Mouse (Mus musculus): ENCODE results near the gene Yae1d1. TPM values are rescaled to one million over a fixed set of nuclear protein-coding genes. Genes with fewer than 3 reads are reported as not detected.
A peak's percentile ranks its signal among the peaks of the same experiment; 100 is the strongest.
"Not testable (repeated sequence)": the region's sequence is repeated elsewhere in the genome, so short reads cannot be mapped to it uniquely, and the experiment has no call there.

Yae1d1 gene
- polyA plus RNA-seq, 1 experiment from 2014 or later, result 37.2 TPM

DNA sequence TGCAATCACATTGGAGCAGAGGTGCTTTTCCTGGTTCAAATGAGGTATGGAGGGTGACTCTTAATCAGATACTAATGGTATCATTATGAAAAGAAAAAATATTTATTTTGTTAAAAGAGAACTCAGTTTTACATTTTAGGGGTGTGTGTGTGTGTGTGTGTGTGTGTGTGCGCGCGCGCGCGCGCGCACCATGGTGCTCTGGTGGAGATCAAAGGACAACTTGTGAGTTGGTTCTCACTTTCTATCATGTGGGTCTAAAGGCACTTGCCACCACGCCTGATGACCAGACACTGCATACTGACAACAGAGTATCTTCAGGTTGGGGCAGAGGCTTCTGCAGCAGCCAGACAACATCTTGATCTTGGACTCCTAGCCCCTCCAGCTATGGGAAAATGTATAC, 18.4 kb downstream of the Yae1d1 start:
- no peak for TF ChIP-seq CTCF (IDR thresholded peaks at IDR 0.05; ENCODE audit: low read depth)
- WGBS, result 94% methylated on average over 9 of the region's 9 CpGs
- H3K27me3 ChIP-seq (replicated peaks; ENCODE audit: control insufficient read depth, insufficient read depth, low read length), result no peaks in the 10 kb centered on the region
- no peak for ATAC-seq
- no peaks in the 10 kb centered on the region for H3K36me3 ChIP-seq (ENCODE audit: control insufficient read depth, insufficient read depth)
- H3K9ac ChIP-seq (ENCODE audit: low read depth, low read length), result no peak overlapping the region
- H3K4me3 ChIP-seq (ENCODE audit: low read depth, low read length), result no peak overlapping the region
- no peak overlapping the region for H3K4me2 ChIP-seq (replicated peaks; ENCODE audit: low read depth)
- no peak overlapping the region for H3K27ac ChIP-seq (ENCODE audit: low read depth, low read length)
- no peaks in the 10 kb centered on the region for H3K4me1 ChIP-seq (replicated peaks; ENCODE audit: control insufficient read depth, insufficient read depth, low read length)
- no peaks in the 10 kb centered on the region for H3K9me3 ChIP-seq (ENCODE audit: control insufficient read depth)

DNA sequence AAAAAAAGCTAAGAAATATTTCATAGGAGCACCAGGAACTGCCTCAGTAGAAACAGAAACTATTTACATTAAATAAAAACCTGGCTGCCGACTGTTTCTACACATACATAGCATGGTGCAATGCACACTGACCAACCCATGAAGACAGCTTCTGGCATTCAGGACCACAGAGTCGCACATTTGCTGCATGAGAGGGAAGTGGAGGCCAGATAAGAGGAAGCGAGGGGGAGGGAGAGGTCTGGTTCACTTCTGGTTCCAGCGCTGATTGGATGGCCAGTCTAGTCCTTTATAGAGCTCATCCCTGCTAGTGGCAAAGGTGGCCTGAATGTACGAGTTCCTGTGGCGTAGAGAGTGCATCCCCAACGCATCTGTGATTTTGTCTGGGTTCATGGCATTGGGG, 32.5 kb downstream of the Yae1d1 start:
- no peaks in the 10 kb centered on the region for H3K9me3 ChIP-seq (ENCODE audit: control insufficient read depth)
- H3K9ac ChIP-seq (ENCODE audit: low read depth, low read length), result no peak overlapping the region
- no peak overlapping the region for H3K4me3 ChIP-seq (ENCODE audit: low read depth, low read length)
- no peak overlapping the region for H3K4me2 ChIP-seq (replicated peaks; ENCODE audit: low read depth)
- 83% methylated on average over 7 of the region's 7 CpGs for WGBS
- TF ChIP-seq CTCF (IDR thresholded peaks at IDR 0.05; ENCODE audit: low read depth), result no peak
- H3K36me3 ChIP-seq (ENCODE audit: control insufficient read depth, insufficient read depth), result no peaks in the 10 kb centered on the region
- H3K27me3 ChIP-seq (replicated peaks; ENCODE audit: control insufficient read depth, insufficient read depth, low read length), result no peaks in the 10 kb centered on the region
- no peak for ATAC-seq
- no peak overlapping the region for H3K27ac ChIP-seq (ENCODE audit: low read depth, low read length)
- no peaks in the 10 kb centered on the region for H3K4me1 ChIP-seq (replicated peaks; ENCODE audit: control insufficient read depth, insufficient read depth, low read length)

DNA sequence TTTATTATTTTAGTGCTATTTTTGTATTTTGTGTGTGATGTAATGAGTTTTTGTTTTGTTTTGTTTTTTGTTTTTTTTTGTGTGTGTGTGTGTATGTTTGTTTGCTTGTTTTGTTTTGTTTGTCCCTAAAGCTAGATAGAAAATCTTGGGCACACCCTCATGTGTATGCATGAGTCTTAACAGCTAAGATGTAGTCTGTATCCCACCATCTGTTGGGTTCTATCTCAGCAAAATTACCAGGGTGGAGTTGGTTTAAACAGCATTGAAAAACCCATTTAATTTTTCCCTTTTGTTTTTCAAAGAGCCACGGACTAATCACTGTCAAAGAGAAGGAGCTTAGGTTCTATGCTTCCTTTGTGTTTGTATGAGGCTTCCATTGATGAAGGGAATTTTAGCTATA, 38.9 kb downstream of the Yae1d1 start:
- 58% methylated on average over 1 of the region's 1 CpGs for WGBS
- TF ChIP-seq CTCF (IDR thresholded peaks at IDR 0.05; ENCODE audit: low read depth), result no peak
- Histone ChIP-seq H3K4me3 (ENCODE audit: low read depth, low read length) (no peak overlapping the region), H3K27me3 (replicated peaks; ENCODE audit: control insufficient read depth, insufficient read depth, low read length) (no peaks in the 10 kb centered on the region), H3K4me2 (replicated peaks; ENCODE audit: low read depth) (no peak overlapping the region), H3K36me3 (ENCODE audit: control insufficient read depth, insufficient read depth) (no peaks in the 10 kb centered on the region), H3K9ac (ENCODE audit: low read depth, low read length) (no peak overlapping the region), H3K27ac (ENCODE audit: low read depth, low read length) (no peak overlapping the region), H3K9me3 (ENCODE audit: control insufficient read depth) (no peaks in the 10 kb centered on the region), H3K4me1 (replicated peaks; ENCODE audit: control insufficient read depth, insufficient read depth, low read length) (no peaks in the 10 kb centered on the region)
- no peak for ATAC-seq

DNA sequence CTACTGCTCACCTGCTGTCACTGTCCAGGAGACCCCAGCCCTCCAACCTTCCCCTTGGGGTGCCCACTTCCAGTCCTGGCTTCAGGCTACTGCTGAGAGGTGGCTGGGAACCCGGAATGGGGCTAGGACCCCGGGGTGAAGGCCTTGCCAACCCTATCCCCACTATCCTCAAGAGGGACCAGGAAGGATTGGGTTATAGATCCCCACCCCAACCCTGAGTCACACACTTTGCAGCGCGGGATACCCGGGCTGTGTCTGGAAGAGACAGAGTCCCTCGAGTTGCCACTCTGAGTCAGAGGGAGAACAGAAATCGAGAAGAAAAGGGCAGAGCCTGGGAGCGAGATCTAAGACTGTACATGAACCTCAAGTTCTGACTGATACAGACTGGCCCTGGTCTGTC, 42.6 kb downstream of the Yae1d1 start:
- not testable (repeated sequence) for H3K36me3 ChIP-seq (ENCODE audit: control insufficient read depth, insufficient read depth); H3K9me3 ChIP-seq (ENCODE audit: control insufficient read depth); ATAC-seq; H3K4me3 ChIP-seq (ENCODE audit: low read depth, low read length); H3K27ac ChIP-seq (ENCODE audit: low read depth, low read length); H3K9ac ChIP-seq (ENCODE audit: low read depth, low read length); H3K27me3 ChIP-seq (replicated peaks; ENCODE audit: control insufficient read depth, insufficient read depth, low read length); H3K4me1 ChIP-seq (replicated peaks; ENCODE audit: control insufficient read depth, insufficient read depth, low read length); H3K4me2 ChIP-seq (replicated peaks; ENCODE audit: low read depth)
- WGBS, result 91% methylated on average over 8 of the region's 8 CpGs

DNA sequence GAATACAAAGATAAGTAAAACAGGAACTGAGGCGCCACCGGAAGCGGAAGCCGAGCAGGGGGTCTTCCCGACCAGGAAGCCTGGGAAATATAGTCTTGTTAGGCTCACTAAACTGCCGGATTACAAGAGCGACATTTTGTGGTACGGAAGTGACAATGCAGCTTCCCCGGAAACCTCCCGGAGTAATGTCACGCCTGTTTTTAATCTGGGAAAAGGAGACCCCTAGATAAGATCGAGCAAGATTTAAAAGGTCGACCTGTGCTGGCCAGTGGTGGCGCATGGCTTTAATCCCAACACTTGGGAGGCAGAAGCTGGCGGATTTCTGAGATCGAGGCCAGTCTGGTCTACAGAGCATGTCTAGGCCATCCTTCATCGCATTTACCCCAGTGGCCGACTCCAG, 43.6 kb downstream of the Yae1d1 start:
- H3K4me3 ChIP-seq (ENCODE audit: low read depth, low read length), result no peak overlapping the region
- no peaks in the 10 kb centered on the region for H3K27me3 ChIP-seq (replicated peaks; ENCODE audit: control insufficient read depth, insufficient read depth, low read length)
- H3K9me3 ChIP-seq (ENCODE audit: control insufficient read depth), result no peaks in the 10 kb centered on the region
- WGBS, result 78% methylated on average over 18 of the region's 18 CpGs
- H3K27ac ChIP-seq (ENCODE audit: low read depth, low read length), result no peak overlapping the region
- no peak overlapping the region for H3K9ac ChIP-seq (ENCODE audit: low read depth, low read length)
- no peak for ATAC-seq
- H3K36me3 ChIP-seq (ENCODE audit: control insufficient read depth, insufficient read depth), result no peaks in the 10 kb centered on the region
- H3K4me1 ChIP-seq (replicated peaks; ENCODE audit: control insufficient read depth, insufficient read depth, low read length), result 0 out of 2 replicates have a peak, but pooled peaks cover 6% of the 10 kb centered on the region
- no peak for TF ChIP-seq CTCF (IDR thresholded peaks at IDR 0.05; ENCODE audit: low read depth)
- H3K4me2 ChIP-seq (replicated peaks; ENCODE audit: low read depth), result no peak overlapping the region

DNA sequence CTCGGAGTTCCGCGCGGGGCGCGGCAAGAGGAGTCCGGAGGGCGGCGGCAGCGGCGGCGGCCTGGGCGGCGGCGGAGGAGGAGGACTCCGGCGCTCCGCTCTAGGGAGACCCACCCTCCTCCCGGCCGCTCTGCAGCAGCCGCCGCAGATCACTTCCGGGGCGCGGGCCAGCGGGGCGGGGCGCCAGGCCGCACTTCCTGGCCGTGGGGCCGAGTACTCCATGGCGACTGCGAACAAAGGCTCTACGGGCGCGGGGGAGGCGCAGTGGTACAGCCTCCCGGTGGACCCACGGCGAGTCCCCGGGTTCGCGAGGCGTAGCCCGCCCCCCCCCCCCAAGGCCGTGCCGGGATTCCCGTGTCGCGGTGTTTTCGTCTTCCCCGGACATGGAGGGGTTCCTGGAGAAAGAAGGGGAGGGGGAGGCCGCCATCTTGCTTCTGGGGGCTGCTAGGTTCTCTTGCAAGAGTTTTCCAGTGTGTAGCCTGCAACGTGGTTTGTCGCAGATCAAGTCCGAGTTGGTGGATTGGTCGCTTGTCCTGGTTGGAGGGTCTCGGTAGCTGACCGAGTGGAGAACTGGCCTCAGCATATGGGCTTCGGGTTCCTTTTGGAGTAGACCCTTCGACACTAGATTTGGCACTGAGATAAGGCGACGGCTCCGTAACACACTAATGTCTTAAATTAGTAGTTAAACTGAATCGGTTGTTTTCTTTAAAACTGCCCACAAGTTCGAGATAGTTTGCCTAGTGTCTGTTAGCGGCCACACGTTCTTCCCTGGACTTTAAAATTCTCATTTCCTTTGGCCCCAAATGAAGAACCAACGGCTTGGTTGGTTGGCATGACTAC, 48.9 kb downstream of the Yae1d1 start, which contains the start of gene Rala:
Rala (minus strand) TSS at position 162 of the 840 bp plus-strand sequence.
- H3K27me3 ChIP-seq (replicated peaks; ENCODE audit: control insufficient read depth, insufficient read depth, low read length), result no peaks in the 10 kb centered on the region
- peak within 1 kb of the TSS; percentile 73 for H3K4me2 ChIP-seq (replicated peaks; ENCODE audit: low read depth)
- TF ChIP-seq CTCF (IDR thresholded peaks at IDR 0.05; ENCODE audit: low read depth), result no peak; the same call in 1 of the 2 replicates
- H3K4me1 ChIP-seq (replicated peaks; ENCODE audit: control insufficient read depth, insufficient read depth, low read length), result 0 out of 2 replicates have a peak, but pooled peaks cover 10% of the 10 kb centered on the region
- 8% methylated on average over 42 of the region's 69 CpGs for WGBS
- H3K36me3 ChIP-seq (ENCODE audit: control insufficient read depth, insufficient read depth), result no peaks in the 10 kb centered on the region
- no peaks in the 10 kb centered on the region for H3K9me3 ChIP-seq (ENCODE audit: control insufficient read depth)
- H3K4me3 ChIP-seq (ENCODE audit: low read depth, low read length), result peak within 1 kb of the TSS; percentile 70
- ATAC-seq, result peak; percentile 99
- peak within 1 kb of the TSS; percentile 89 for H3K9ac ChIP-seq (ENCODE audit: low read depth, low read length)
- peak within 1 kb of the TSS; percentile 95 for H3K27ac ChIP-seq (ENCODE audit: low read depth, low read length)

All from intestine, postnatal 0 days (tissue).